Mouse (Mus musculus) stomach, embryonic 15.5 days (tissue): ENCODE measurements at regions not wholly inside any gene's neighbourhood (a gene's known extent, or its start where the extent isn't known, plus 50 kb on each side); places are given as distances from the start of the nearest gene placed in this dataset.
A peak's percentile ranks its signal among the peaks of the same experiment; 100 is the strongest.

ENCODE experiments used
- ATAC-seq: fragments of 200-750 bp; cut with Nextera tagmentation; 2 replicates; pipeline ENCODE4 v1.8.0; 2017; ENCODE audit warnings: low read depth, moderate number of reproducible peaks, moderate TSS enrichment; ENCODE audit not compliant: insufficient read depth, low FRiP score
- H3K27ac ChIP-seq: fragments of 300-500 bp; sonication (generic); 2 replicates; pipeline ENCODE4 v1.5.1; 2015; ENCODE audit warnings: mild to moderate bottlenecking, inconsistent platforms
- H3K27me3 ChIP-seq: fragments of 300-500 bp; sonication (generic); replicated peaks from 2 replicates; pipeline ENCODE4 v1.6.1; 2015; ENCODE audit warnings: inconsistent platforms
- H3K36me3 ChIP-seq: fragments of 300-500 bp; sonication (generic); 2 replicates; pipeline ENCODE4 v1.6.1; 2015; ENCODE audit warnings: inconsistent platforms
- H3K4me1 ChIP-seq: fragments of 300-500 bp; sonication (generic); 2 replicates; pipeline ENCODE4 v1.6.1; 2015; ENCODE audit warnings: inconsistent platforms
- H3K4me2 ChIP-seq: fragments of 300-500 bp; sonication (generic); 2 replicates; pipeline ENCODE4 v1.6.1; 2015; ENCODE audit warnings: mild to moderate bottlenecking, inconsistent platforms
- H3K4me3 ChIP-seq: fragments of 300-500 bp; sonication (generic); replicated peaks from 2 replicates; pipeline ENCODE4 v1.5.1; 2015; ENCODE audit warnings: inconsistent platforms
- H3K9ac ChIP-seq: fragments of 300-500 bp; sonication (generic); 2 replicates; pipeline ENCODE4 v1.6.1; 2015; ENCODE audit warnings: inconsistent platforms
- H3K9me3 ChIP-seq: fragments of 300-500 bp; sonication (generic); 2 replicates; pipeline ENCODE4 v1.6.1; 2016; ENCODE audit warnings: inconsistent platforms
- WGBS: fragments of 180-500 bp; shearing (Covaris S2); methylation state at CpG from one replicate; pipeline ENCODE4 v1.1.7; 2015; 5-methylcytosine and 5-hydroxymethylcytosine counted together

DNA sequence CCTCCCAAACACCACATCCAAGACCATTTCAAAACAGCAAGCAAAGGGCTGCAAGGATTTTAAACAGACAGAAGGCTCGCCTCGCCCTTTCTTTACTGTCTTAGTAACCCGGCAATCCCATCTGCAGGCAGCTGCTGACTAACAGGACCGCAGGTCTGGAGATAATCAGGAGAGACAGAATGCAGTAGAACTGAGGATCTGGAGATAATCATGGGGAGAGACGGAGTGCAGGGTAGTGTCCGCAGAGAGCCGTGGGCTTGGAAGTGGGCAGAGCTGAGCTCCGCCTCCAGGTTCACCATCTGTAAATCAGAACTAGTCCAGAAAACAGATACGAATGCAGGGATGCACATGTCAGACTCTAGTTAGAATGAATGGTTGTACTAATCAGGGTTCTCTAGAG, 79.4 kb upstream of the Mgme1 start:
- WGBS = 54% methylated on average over 9 of the region's 9 CpGs
- ATAC-seq = no peak
- H3K27ac ChIP-seq = no peak overlapping the region

DNA sequence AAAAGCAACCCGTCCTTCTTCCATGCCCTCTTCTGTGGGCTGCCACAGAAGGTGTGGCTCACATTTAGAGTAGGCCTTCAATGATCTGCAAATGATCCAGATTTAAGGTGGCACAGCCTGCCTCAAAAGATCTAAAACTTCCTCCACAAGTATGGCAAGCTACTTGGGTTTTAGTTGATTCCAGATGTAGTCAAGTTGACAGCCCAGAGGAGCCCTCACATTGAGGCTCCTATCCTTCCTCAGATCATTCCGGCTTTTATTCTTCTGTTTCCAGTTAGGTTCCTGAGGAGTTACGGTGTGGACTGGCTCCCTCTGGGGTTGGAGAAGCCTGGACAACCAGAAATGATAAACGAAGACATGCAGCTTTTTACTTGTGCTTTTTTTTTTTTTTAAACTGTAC, 78.8 kb upstream of the Mgme1 start:
- no peak overlapping the region for H3K4me2 ChIP-seq
- no peaks in the 10 kb centered on the region for H3K4me1 ChIP-seq
- no peak overlapping the region for H3K9ac ChIP-seq
- no peaks in the 10 kb centered on the region for H3K9me3 ChIP-seq
- ATAC-seq = no peak
- no peak overlapping the region for H3K4me3 ChIP-seq
- no peaks in the 10 kb centered on the region for H3K27me3 ChIP-seq
- 75% methylated on average over 4 of the region's 4 CpGs for WGBS
- H3K27ac ChIP-seq = no peak overlapping the region
- no peaks in the 10 kb centered on the region for H3K36me3 ChIP-seq

More for the DNA sequence above, 79.4 kb upstream of the Mgme1 start:
- H3K9ac ChIP-seq = no peak overlapping the region
- no peaks in the 10 kb centered on the region for H3K4me1 ChIP-seq
- H3K27me3 ChIP-seq = no peaks in the 10 kb centered on the region
- H3K4me3 ChIP-seq = no peak overlapping the region
- H3K9me3 ChIP-seq = no peaks in the 10 kb centered on the region
- H3K4me2 ChIP-seq = no peak overlapping the region
- no peaks in the 10 kb centered on the region for H3K36me3 ChIP-seq

DNA sequence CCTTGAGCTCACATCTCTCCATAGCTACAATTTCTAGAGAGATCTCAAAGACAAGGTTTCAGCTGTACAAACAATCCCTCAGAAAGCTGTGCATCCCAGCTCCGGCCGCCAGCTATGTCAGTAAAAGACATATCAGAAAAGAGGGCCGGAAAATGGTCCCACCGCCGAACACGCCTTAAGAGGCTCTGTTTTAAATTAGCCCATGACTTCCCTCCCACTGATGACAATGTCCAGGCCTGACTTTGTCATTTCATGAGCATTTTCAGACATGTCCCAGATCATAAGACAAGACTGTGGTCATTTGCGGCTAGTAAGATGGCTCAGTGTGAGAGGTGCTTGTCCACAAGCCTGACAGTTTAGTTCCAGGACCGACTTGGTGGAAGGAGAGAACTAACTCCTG, 78.0 kb upstream of the Mgme1 start:
- Histone ChIP-seq H3K9ac (no peak overlapping the region), H3K9me3 (no peaks in the 10 kb centered on the region), H3K4me2 (no peak overlapping the region), H3K27me3 (no peaks in the 10 kb centered on the region), H3K27ac (no peak overlapping the region), H3K4me3 (no peak overlapping the region), H3K4me1 (no peaks in the 10 kb centered on the region), H3K36me3 (no peaks in the 10 kb centered on the region)
- 67% methylated on average over 8 of the region's 8 CpGs for WGBS
- no peak for ATAC-seq

DNA sequence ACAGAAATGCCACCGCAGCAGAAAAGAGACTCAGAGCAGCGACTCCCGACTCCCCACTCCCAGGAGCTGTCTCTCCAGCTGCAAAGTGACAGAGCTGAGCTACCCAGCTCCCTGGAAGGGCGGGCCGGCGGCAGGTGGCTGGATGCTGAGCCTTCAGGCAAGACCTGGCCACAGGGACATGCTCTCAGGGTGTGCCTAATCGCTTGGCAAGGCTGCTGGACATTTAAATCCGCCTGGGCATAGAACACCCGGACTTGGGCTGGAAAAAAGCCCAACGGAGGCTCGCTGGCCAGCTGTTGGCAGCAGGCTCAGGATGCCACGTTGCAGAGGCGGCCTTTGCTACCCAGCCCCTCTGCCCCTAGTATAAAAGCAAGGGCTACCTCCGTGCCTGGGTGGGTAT, 74.6 kb upstream of the Mgme1 start:
- Histone ChIP-seq H3K4me3 (no peak overlapping the region), H3K27ac (no peak overlapping the region), H3K4me1 (peaks cover 2% of the 10 kb centered on the region; the same call in 1 of the 2 replicates), H3K9me3 (no peaks in the 10 kb centered on the region), H3K27me3 (no peaks in the 10 kb centered on the region), H3K9ac (no peak overlapping the region), H3K36me3 (no peaks in the 10 kb centered on the region), H3K4me2 (no peak overlapping the region)
- WGBS = 54% methylated on average over 14 of the region's 14 CpGs
- ATAC-seq = no peak

DNA sequence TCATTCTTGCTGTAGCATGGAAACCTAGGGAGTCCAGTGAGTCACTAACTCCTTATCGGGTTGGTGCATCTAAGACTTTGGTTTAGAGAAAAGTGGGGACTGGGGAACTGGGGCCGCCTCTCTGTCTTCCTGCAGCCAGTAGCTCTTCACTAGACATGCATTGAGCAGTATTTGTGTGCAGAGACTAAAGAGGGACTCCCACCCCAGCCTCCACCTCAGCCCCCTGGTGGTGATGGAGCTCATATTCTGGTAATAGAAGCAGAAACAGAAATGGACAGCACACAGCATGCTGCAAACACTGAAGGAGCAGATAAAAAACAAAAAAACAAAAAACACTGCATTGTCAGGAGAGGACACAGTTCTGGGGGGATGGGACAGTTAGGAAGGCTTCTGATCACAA, 73.3 kb upstream of the Mgme1 start:
- Histone ChIP-seq H3K36me3 (no peaks in the 10 kb centered on the region), H3K4me2 (no peak overlapping the region), H3K4me1 (peaks cover 2% of the 10 kb centered on the region; the same call in 1 of the 2 replicates), H3K9me3 (no peaks in the 10 kb centered on the region), H3K27ac (no peak overlapping the region), H3K9ac (no peak overlapping the region), H3K27me3 (no peaks in the 10 kb centered on the region), H3K4me3 (no peak overlapping the region)
- WGBS = 81% methylated on average over 2 of the region's 2 CpGs
- ATAC-seq = no peak

DNA sequence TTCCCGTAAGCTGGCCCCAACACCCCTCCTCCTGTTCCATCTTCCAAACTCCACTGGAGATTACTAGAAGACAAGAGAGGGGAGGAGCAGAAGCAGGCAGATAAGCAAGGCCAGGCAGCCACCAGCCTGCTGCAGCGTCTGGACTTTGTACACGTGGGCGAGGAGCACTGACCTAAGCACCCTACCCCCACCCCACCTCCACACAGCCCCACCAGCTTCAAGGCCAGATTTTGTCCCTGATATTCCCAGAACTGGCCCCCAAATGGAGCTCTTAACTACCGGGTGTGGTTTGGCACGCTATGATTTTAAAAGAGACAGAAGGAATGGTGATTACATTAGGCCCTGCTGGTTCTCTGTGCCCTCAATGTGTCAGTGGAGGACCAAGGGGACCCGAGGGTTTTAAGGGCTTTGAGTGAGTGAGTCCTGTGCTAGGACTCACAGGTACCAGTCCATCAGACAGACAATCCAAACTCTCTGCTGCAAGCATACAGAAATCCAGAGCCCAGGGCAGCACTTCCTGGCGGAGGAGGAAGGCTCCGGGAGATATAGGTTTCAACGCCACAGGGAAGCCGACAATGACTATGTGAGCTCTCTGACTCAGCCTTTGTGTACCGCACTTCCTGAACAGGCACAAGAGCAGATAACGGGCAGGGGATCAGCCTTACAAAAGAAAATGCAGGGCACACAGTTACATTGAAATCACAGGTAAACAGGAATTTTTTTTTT, 72.0 kb upstream of the Mgme1 start:
- 32% methylated on average over 13 of the region's 13 CpGs for WGBS
- Histone ChIP-seq H3K27me3 (no peaks in the 10 kb centered on the region), H3K9ac (no peak overlapping the region), H3K4me2 (no peak overlapping the region), H3K9me3 (no peaks in the 10 kb centered on the region), H3K4me1 (peaks cover 2% of the 10 kb centered on the region; the same call in 1 of the 2 replicates), H3K27ac (peak overlapping the region; percentile 29), H3K36me3 (no peaks in the 10 kb centered on the region), H3K4me3 (no peak overlapping the region)
- peak; percentile 56; the same call in 1 of the 2 replicates for ATAC-seq
